Mouse (Mus musculus) heart, adult 18-20 months (tissue): ENCODE data around the gene Tldc2. TPM values are rescaled to one million over a fixed set of nuclear protein-coding genes. Genes with fewer than 3 reads are reported as not detected.

Experiments used
- total RNA-seq, 2 experiments: library from RNA; stranded (reverse); gene quantifications; 2 replicates each; pipeline ENCODE4 v1.2.3; 2021

The Tldc2 gene
- total RNA-seq, 2 experiments from 2014 or later: not detected

Other genes with a start within 250 kb of the Tldc2 start
- under 1 TPM; 0.37 to 0.44 TPM for gene Tgif2, start 247.0 kb upstream of the Tldc2 start, total RNA-seq
- under 1 TPM; 0.49 to 0.60 TPM for gene 4930518I15Rik, start 229.1 kb upstream of the Tldc2 start, total RNA-seq
- gene Rab5if, start 223.9 kb upstream of the Tldc2 start, total RNA-seq: 100 to 1,000 TPM; 110 to 113 TPM
- under 1 TPM in 1 of 2 experiments, not detected in 1; 0.31 TPM for gene Sla2, start 199.9 kb upstream of the Tldc2 start, total RNA-seq
- 10 to 100 TPM; 17.7 to 23.7 TPM for gene Ndrg3, start 95.0 kb upstream of the Tldc2 start, total RNA-seq
- gene Dsn1, start 79.9 kb upstream of the Tldc2 start, total RNA-seq: 1 to 10 TPM; 1.7 to 2.3 TPM
- gene Soga1, start 7.8 kb upstream of the Tldc2 start, total RNA-seq: 10 to 100 TPM; 10.4 to 11.0 TPM
- gene Samhd1, start 48.2 kb downstream of the Tldc2 start, total RNA-seq: 10 to 100 TPM; 21.7 to 26.3 TPM
- 1 to 10 TPM; 1.6 to 1.7 TPM for gene Rbl1, start 117.5 kb downstream of the Tldc2 start, total RNA-seq
- gene Rpn2, start 192.0 kb downstream of the Tldc2 start, total RNA-seq: 100 to 1,000 TPM in 1 of 2 experiments, 10 to 100 TPM in 1; 91.4 to 104 TPM
- gene Mroh8, start 192.5 kb downstream of the Tldc2 start, total RNA-seq: under 1 TPM in 1 of 2 experiments, not detected in 1; 0.10 TPM